Mouse (Mus musculus): ENCODE measurements around the gene Mapk1. TPM values are rescaled to one million over a fixed set of nuclear protein-coding genes. Genes with fewer than 3 reads are reported as not detected.

The Mapk1 gene
- polyA plus RNA-seq, 1 experiment from 2014 or later, result 183 TPM

DNA sequence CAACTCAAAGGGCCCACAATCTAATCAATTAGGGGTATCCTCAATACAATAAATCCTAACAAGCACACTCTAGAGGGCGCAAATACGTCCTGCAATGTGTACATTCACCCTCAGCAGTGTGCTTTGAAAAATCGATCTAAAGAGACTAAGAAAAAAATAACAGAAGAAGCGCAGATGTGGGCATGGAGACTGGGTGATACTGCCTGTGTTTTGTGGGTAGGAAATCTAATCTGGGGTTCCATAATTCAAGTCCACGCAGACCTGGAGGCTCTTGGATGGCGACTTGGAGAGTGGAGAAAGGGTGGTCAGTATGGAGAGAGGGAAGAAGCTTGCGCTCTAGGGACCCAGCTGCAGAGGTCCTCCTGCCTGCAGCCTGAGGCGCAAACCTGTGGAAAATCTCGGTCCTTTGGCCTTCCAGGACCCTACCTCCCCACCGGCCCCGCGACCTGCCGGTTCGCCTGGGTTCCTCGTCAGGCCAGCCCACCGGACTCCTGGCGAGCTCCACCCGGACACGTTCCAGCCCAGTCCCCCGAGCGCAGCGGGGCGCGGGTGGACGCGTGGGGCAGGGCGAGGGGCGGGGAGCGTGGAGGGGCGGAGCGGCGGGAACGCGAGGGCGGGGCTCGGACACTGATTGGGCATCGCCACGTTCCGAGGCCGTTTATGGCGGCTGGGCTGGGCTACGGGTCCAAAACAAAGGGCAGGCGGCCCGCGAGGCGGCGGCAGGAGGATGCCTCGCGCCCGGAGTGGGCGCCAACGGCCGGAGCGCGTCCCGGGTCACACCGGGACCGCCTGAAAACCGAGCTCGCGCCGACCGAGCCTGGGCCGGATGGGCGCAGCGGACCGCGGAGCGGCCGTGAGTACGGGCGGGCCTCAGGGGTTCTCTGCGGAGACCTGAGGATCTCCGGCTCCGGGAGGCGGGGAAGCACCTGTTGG, 86.6 kb downstream of the Mapk1 start, which contains the start of gene Ypel1:
Gene Ypel1 (plus strand): TSS at position 186 of the 933 bp plus-strand sequence.
- WGBS, result under 1% methylated on average over 73 of the region's 76 CpGs
- Histone ChIP-seq H3K4me3 (ENCODE audit: low read length) (peak within 1 kb of the TSS; percentile 95), H3K27me3 (replicated peaks; ENCODE audit: control insufficient read depth, insufficient read depth, low read length) (no peaks in the 10 kb centered on the region), H3K9ac (ENCODE audit: low read depth, low read length) (peak within 1 kb of the TSS; percentile 93), H3K4me2 (ENCODE audit: low read length) (peak within 1 kb of the TSS; percentile 92), H3K27ac (ENCODE audit: low read depth, low read length) (peak within 1 kb of the TSS; percentile 91), H3K9me3 (ENCODE audit: control insufficient read depth, low read length) (no peaks in the 10 kb centered on the region), H3K4me1 (ENCODE audit: control insufficient read depth, insufficient read depth, low read depth, low read length) (peaks cover 9% of the 10 kb centered on the region; the same call in 1 of the 2 replicates), H3K36me3 (ENCODE audit: control insufficient read depth, insufficient read depth, low read length) (peaks cover 4% of the 10 kb centered on the region)
- peak; percentile 97 for ATAC-seq

DNA sequence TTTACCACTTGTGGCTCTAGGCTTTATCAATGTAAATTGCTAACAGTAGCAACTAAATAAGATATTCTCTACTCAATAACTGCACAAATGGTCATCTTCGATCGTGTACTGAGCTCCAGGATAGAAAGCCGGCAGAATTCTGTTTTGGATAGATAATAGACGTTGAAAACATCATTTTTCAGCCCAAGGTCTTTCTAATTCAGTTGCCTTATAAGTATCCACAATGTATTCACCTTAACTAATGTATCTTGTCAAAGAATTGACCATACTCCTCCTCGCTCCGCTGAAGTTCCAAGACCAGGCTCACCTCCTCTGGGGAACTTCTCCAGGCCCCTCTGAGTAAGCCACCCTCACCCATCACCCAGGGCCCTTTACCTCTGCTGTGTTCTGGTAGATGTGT, 87.5 kb downstream of the Mapk1 start:
- no peak for ATAC-seq
- peaks cover 12% of the 10 kb centered on the region for H3K36me3 ChIP-seq (ENCODE audit: control insufficient read depth, insufficient read depth, low read length)
- 43% methylated on average over 6 of the region's 6 CpGs for WGBS
- H3K4me1 ChIP-seq (ENCODE audit: control insufficient read depth, insufficient read depth, low read depth, low read length), result peaks cover 9% of the 10 kb centered on the region; the same call in 1 of the 2 replicates
- H3K27me3 ChIP-seq (replicated peaks; ENCODE audit: control insufficient read depth, insufficient read depth, low read length), result no peaks in the 10 kb centered on the region
- peak overlapping the region; percentile 93 for H3K9ac ChIP-seq (ENCODE audit: low read depth, low read length)
- H3K4me2 ChIP-seq (ENCODE audit: low read length), result peak overlapping the region; percentile 92
- H3K9me3 ChIP-seq (ENCODE audit: control insufficient read depth, low read length), result no peaks in the 10 kb centered on the region; the same call in 1 of the 2 replicates
- H3K27ac ChIP-seq (ENCODE audit: low read depth, low read length), result no peak overlapping the region
- H3K4me3 ChIP-seq (ENCODE audit: low read length), result peak overlapping the region; percentile 95

DNA sequence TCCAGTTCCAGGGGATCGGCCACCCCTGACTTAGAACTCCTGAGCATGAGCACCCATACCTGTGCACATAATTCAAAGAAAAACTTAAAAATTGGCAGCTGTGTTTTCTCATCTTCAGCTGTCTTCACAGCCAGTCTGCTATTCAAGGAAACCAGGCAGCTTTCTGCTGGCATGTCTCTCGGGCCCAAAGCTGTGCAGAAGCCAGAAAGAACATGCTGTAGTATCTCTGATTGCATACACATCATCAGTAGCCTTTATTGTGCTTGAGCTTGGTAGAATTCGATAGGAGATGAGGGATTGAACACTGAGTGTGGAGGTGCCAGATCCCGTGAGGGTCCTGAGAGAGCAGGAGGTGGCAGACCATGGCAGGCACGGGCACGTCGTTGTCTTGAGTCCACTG, 89.8 kb downstream of the Mapk1 start:
- Histone ChIP-seq H3K27me3 (replicated peaks; ENCODE audit: control insufficient read depth, insufficient read depth, low read length) (no peaks in the 10 kb centered on the region), H3K36me3 (ENCODE audit: control insufficient read depth, insufficient read depth, low read length) (peaks cover 13% of the 10 kb centered on the region), H3K27ac (ENCODE audit: low read depth, low read length) (no peak overlapping the region), H3K9me3 (ENCODE audit: control insufficient read depth, low read length) (no peaks in the 10 kb centered on the region; the same call in 1 of the 2 replicates), H3K4me1 (ENCODE audit: control insufficient read depth, insufficient read depth, low read depth, low read length) (peaks cover 9% of the 10 kb centered on the region; the same call in 1 of the 2 replicates), H3K9ac (ENCODE audit: low read depth, low read length) (no peak overlapping the region), H3K4me3 (ENCODE audit: low read length) (no peak overlapping the region), H3K4me2 (ENCODE audit: low read length) (no peak overlapping the region)
- 89% methylated on average over 7 of the region's 7 CpGs for WGBS
- ATAC-seq, result no peak

DNA sequence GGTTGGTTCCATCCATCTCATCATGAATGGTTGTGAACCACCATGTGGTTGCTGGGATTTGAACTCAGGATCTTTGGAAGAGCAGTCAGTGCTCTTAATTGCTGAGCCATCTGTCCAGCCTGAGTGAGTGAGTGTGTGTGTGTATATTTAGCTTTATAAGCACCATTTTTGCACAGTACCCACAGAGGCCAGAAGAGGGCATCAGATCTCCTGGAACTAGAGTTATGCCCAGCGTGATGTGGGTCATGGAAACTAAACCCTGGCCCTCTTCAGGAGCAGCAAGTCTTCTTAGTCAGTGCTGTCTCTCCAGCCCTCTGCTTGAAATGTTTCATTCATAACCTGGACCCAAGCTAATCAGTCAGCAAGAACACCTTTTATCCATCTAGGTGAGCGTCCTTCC, 93.1 kb downstream of the Mapk1 start:
- H3K27ac ChIP-seq (ENCODE audit: low read depth, low read length), result no peak overlapping the region
- no peak for ATAC-seq
- H3K27me3 ChIP-seq (replicated peaks; ENCODE audit: control insufficient read depth, insufficient read depth, low read length), result no peaks in the 10 kb centered on the region
- no peaks in the 10 kb centered on the region; the same call in 1 of the 2 replicates for H3K9me3 ChIP-seq (ENCODE audit: control insufficient read depth, low read length)
- no peak overlapping the region for H3K4me3 ChIP-seq (ENCODE audit: low read length)
- H3K9ac ChIP-seq (ENCODE audit: low read depth, low read length), result no peak overlapping the region
- no peak overlapping the region for H3K4me2 ChIP-seq (ENCODE audit: low read length)
- H3K4me1 ChIP-seq (ENCODE audit: control insufficient read depth, insufficient read depth, low read depth, low read length), result peaks cover 7% of the 10 kb centered on the region; the same call in 1 of the 2 replicates
- WGBS, result 100% methylated on average over 2 of the region's 2 CpGs
- peaks cover 18% of the 10 kb centered on the region for H3K36me3 ChIP-seq (ENCODE audit: control insufficient read depth, insufficient read depth, low read length)

DNA sequence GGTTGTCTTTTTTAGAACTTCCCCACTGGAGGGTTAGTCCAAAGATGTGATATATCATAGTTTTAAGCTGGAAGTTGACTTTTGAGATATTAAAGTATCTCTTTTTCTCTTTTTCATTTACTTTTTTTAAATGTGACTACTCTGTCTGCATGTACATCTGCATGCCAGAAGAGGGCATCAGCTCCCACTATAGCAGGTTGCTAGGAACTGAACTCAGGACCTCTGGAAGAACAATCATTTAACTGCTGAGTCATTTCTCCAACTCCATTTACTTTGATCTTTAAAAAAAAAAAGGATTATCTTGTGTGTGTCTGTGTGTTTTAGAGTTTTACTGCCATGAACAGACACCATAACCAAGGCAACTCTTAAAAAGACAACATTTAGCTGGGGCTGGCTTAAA, 93.7 kb downstream of the Mapk1 start:
- Histone ChIP-seq H3K36me3 (ENCODE audit: control insufficient read depth, insufficient read depth, low read length) (peaks cover 18% of the 10 kb centered on the region), H3K4me1 (ENCODE audit: control insufficient read depth, insufficient read depth, low read depth, low read length) (peaks cover 7% of the 10 kb centered on the region; the same call in 1 of the 2 replicates), H3K27ac (ENCODE audit: low read depth, low read length) (no peak overlapping the region), H3K9ac (ENCODE audit: low read depth, low read length) (no peak overlapping the region), H3K27me3 (replicated peaks; ENCODE audit: control insufficient read depth, insufficient read depth, low read length) (no peaks in the 10 kb centered on the region), H3K4me3 (ENCODE audit: low read length) (no peak overlapping the region), H3K9me3 (ENCODE audit: control insufficient read depth, low read length) (no peaks in the 10 kb centered on the region; the same call in 1 of the 2 replicates), H3K4me2 (ENCODE audit: low read length) (no peak overlapping the region)
- ATAC-seq, result no peak

GRCm38 (mm10) chr16:17078101-17078500, 94.9 kb downstream of the Mapk1 start:
- Histone ChIP-seq H3K9ac (ENCODE audit: low read depth, low read length) (no peak overlapping the region), H3K4me2 (ENCODE audit: low read length) (no peak overlapping the region), H3K9me3 (ENCODE audit: control insufficient read depth, low read length) (no peaks in the 10 kb centered on the region; the same call in 1 of the 2 replicates), H3K36me3 (ENCODE audit: control insufficient read depth, insufficient read depth, low read length) (peaks cover 24% of the 10 kb centered on the region), H3K4me1 (ENCODE audit: control insufficient read depth, insufficient read depth, low read depth, low read length) (peaks cover 3% of the 10 kb centered on the region; the same call in 1 of the 2 replicates), H3K4me3 (ENCODE audit: low read length) (no peak overlapping the region), H3K27me3 (replicated peaks; ENCODE audit: control insufficient read depth, insufficient read depth, low read length) (no peaks in the 10 kb centered on the region), H3K27ac (ENCODE audit: low read depth, low read length) (no peak overlapping the region)
- no peak for ATAC-seq
- WGBS, result 65% methylated on average over 7 of the region's 7 CpGs

DNA sequence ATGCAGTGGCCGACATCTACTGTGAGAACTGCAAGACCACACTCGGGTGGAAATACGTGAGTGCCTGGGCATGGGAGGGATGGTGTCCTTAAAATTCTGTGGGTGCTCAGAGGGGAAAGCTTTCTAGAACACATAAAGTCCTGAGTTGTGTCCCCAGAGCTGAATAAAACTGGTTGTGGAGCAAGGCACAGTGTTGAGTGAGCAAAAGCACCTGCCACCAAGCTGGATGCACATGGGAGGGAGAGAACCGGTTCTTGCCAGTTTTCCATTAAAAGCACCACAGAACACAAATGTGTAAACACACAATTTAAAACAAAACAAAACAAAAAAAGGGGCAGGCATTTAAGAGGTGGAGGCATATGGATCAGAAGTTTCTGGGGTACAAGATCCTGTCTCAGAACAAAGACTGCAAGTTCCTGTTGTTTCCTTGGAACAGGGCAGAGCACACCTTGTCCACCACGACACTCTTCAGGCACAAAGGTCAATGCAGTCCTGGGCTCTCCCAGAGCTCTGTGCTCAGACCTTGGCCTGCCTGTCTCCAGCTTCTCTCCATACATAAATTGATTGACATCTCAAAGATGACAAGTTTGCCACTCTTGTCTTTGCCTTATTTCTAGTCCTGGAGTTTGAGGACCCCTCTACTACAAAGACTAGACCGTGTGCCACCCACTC, 99.1 kb downstream of the Mapk1 start:
- no peak overlapping the region for H3K9ac ChIP-seq (ENCODE audit: low read depth, low read length)
- 91% methylated on average over 6 of the region's 6 CpGs for WGBS
- ATAC-seq, result no peak
- H3K4me1 ChIP-seq (ENCODE audit: control insufficient read depth, insufficient read depth, low read depth, low read length), result no peaks in the 10 kb centered on the region
- no peak overlapping the region for H3K4me2 ChIP-seq (ENCODE audit: low read length)
- H3K4me3 ChIP-seq (ENCODE audit: low read length), result no peak overlapping the region
- H3K9me3 ChIP-seq (ENCODE audit: control insufficient read depth, low read length), result no peaks in the 10 kb centered on the region
- no peaks in the 10 kb centered on the region for H3K27me3 ChIP-seq (replicated peaks; ENCODE audit: control insufficient read depth, insufficient read depth, low read length)
- H3K27ac ChIP-seq (ENCODE audit: low read depth, low read length), result no peak overlapping the region
- H3K36me3 ChIP-seq (ENCODE audit: control insufficient read depth, insufficient read depth, low read length), result peaks cover 19% of the 10 kb centered on the region

GRCm38 (mm10) chr16:17085636-17086035, 102.5 kb downstream of the Mapk1 start:
- Histone ChIP-seq H3K27ac (ENCODE audit: low read depth, low read length) (no peak overlapping the region), H3K4me1 (ENCODE audit: control insufficient read depth, insufficient read depth, low read depth, low read length) (no peaks in the 10 kb centered on the region), H3K27me3 (replicated peaks; ENCODE audit: control insufficient read depth, insufficient read depth, low read length) (no peaks in the 10 kb centered on the region), H3K4me2 (ENCODE audit: low read length) (no peak overlapping the region), H3K9ac (ENCODE audit: low read depth, low read length) (no peak overlapping the region), H3K9me3 (ENCODE audit: control insufficient read depth, low read length) (no peaks in the 10 kb centered on the region), H3K4me3 (ENCODE audit: low read length) (no peak overlapping the region), H3K36me3 (ENCODE audit: control insufficient read depth, insufficient read depth, low read length) (peaks cover 21% of the 10 kb centered on the region)
- ATAC-seq, result no peak
- WGBS, result 99% methylated on average over 4 of the region's 4 CpGs

DNA sequence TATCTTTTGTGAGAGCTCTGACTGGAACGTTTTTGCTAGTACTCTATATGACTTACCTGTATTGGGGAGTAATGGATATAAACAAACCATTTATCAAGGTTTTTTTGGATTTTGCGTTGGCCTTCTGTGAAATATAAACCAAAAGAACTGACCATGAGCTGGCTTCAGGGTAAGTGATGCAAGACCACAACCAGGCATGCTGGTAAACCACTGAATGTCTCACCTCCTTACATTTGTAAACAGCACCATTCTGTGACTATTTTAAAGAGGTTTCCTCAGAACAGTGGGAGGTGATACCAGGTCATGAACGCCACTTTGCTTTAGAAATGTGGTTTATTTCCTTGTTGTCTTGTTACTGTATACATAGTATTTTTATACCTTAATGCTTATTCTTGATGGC, 103.1 kb downstream of the Mapk1 start:
- no peaks in the 10 kb centered on the region for H3K27me3 ChIP-seq (replicated peaks; ENCODE audit: control insufficient read depth, insufficient read depth, low read length)
- H3K36me3 ChIP-seq (ENCODE audit: control insufficient read depth, insufficient read depth, low read length), result peaks cover 21% of the 10 kb centered on the region
- 87% methylated on average over 3 of the region's 3 CpGs for WGBS
- no peak overlapping the region for H3K27ac ChIP-seq (ENCODE audit: low read depth, low read length)
- H3K4me1 ChIP-seq (ENCODE audit: control insufficient read depth, insufficient read depth, low read depth, low read length), result no peaks in the 10 kb centered on the region
- H3K9ac ChIP-seq (ENCODE audit: low read depth, low read length), result no peak overlapping the region
- no peaks in the 10 kb centered on the region for H3K9me3 ChIP-seq (ENCODE audit: control insufficient read depth, low read length)
- no peak for ATAC-seq
- no peak overlapping the region for H3K4me2 ChIP-seq (ENCODE audit: low read length)
- no peak overlapping the region for H3K4me3 ChIP-seq (ENCODE audit: low read length)

Data from hindbrain, embryonic 16.5 days (tissue).